Mouse (Mus musculus) embryonic facial prominence, embryonic 10.5 days (tissue): ENCODE measurements around the gene Fmo4. TPM values are rescaled to one million over a fixed set of nuclear protein-coding genes. Genes with fewer than 3 reads are reported as not detected.

Experiments used
- DNase-seq: peaks from one replicate; pipeline ENCODE4 v3.0.0-alpha.2; 2017; ENCODE audit warnings: low spot score
- H3K27ac ChIP-seq: fragments of 300-500 bp; sonication (generic); replicated peaks from 2 replicates; pipeline ENCODE4 v1.5.1; 2016; ENCODE audit warnings: mild to moderate bottlenecking
- H3K27me3 ChIP-seq: fragments of 300-500 bp; sonication (generic); replicated peaks from 2 replicates; pipeline ENCODE4 v1.6.1; 2016; ENCODE audit warnings: low read depth, mild to moderate bottlenecking; ENCODE audit not compliant: poor library complexity, severe bottlenecking
- H3K36me3 ChIP-seq: fragments of 300-500 bp; sonication (generic); replicated peaks from 2 replicates; pipeline ENCODE4 v1.6.1; 2016; ENCODE audit warnings: mild to moderate bottlenecking, moderate library complexity
- H3K4me1 ChIP-seq: fragments of 300-500 bp; sonication (generic); 2 replicates; pipeline ENCODE4 v1.6.1; 2016
- H3K4me3 ChIP-seq: fragments of 300-500 bp; sonication (generic); 2 replicates; pipeline ENCODE4 v1.5.1; 2016; ENCODE audit warnings: mild to moderate bottlenecking, moderate library complexity
- H3K9me3 ChIP-seq: fragments of 300-500 bp; sonication (generic); 2 replicates; pipeline ENCODE4 v1.6.1; 2016; ENCODE audit warnings: mild to moderate bottlenecking
- WGBS: fragments of 180-500 bp; shearing (Covaris S2); methylation state at CpG from one replicate; pipeline ENCODE4 v1.1.7; 2016; 5-methylcytosine and 5-hydroxymethylcytosine counted together
- polyA plus RNA-seq: library from polyadenylated mRNA; unstranded; fragments of >200 nt; fragmentation: Nextera tagmentation; extraction: Ambion mirVana; gene quantifications from 2 replicates; pipeline ENCODE4 v1.2.1, GENCODE M21; 2016

Gene Fmo4
- polyA plus RNA-seq = 0.09 TPM in 1 of 2 replicates, not detected in the other

GRCm38 (mm10) chr1:162813836-162814156 lies at the start of gene Fmo4:
TSS of gene Fmo4 (minus strand) at chr1:162813972.
- WGBS = 49% methylated on average over 8 of the region's 8 CpGs
- no peak for DNase-seq
- Histone ChIP-seq H3K27me3 (no peaks in the 10 kb centered on the region), H3K4me3 (no peak within 1 kb of the TSS), H3K4me1 (0 out of 2 replicates have a peak, but pooled peaks cover 3% of the 10 kb centered on the region), H3K9me3 (no peaks in the 10 kb centered on the region), H3K36me3 (no peaks in the 10 kb centered on the region), H3K27ac (no peak within 1 kb of the TSS; the same call in 1 of the 2 replicates)

- peaks cover 33% of the 10 kb centered on the region for H3K4me1 ChIP-seq
- no peaks in the 10 kb centered on the region for H3K36me3 ChIP-seq
- H3K9me3 ChIP-seq = no peaks in the 10 kb centered on the region
- no peak for DNase-seq
- no peaks in the 10 kb centered on the region for H3K27me3 ChIP-seq
- WGBS = 14% methylated on average over 1 of the region's 1 CpGs
- H3K27ac ChIP-seq = 0 out of 2 replicates have a peak overlapping the region, but pooled peaks have one; percentile 20
- H3K4me3 ChIP-seq = no peak overlapping the region
Observed at GRCm38 (mm10) chr1:162862328-162862727, 48.6 kb upstream of the Fmo4 start.

- WGBS = 87% methylated on average over 9 of the region's 9 CpGs
- no peaks in the 10 kb centered on the region for H3K27me3 ChIP-seq
Observed at GRCm38 (mm10) chr1:162859996-162860605, 46.3 kb upstream of the Fmo4 start.

GRCm38 (mm10) chr1:162859545-162859976 lies 45.8 kb upstream of the Fmo4 start:
- 41% methylated on average over 10 of the region's 10 CpGs for WGBS
- no peaks in the 10 kb centered on the region for H3K36me3 ChIP-seq
- H3K4me1 ChIP-seq = peaks cover 33% of the 10 kb centered on the region
- peak overlapping the region; percentile 40; the same call in 1 of the 2 replicates for H3K27ac ChIP-seq
- H3K4me3 ChIP-seq = no peak overlapping the region
- H3K9me3 ChIP-seq = no peaks in the 10 kb centered on the region
- H3K27me3 ChIP-seq = no peaks in the 10 kb centered on the region
- no peak for DNase-seq

More at GRCm38 (mm10) chr1:162859996-162860605, 46.3 kb upstream of the Fmo4 start:
- Histone ChIP-seq H3K4me1 (peaks cover 33% of the 10 kb centered on the region), H3K36me3 (no peaks in the 10 kb centered on the region), H3K9me3 (no peaks in the 10 kb centered on the region), H3K27ac (peak overlapping the region; percentile 30; the same call in 1 of the 2 replicates), H3K4me3 (no peak overlapping the region)
- no peak for DNase-seq

GRCm38 (mm10) chr1:162858748-162859130 lies 45.0 kb upstream of the Fmo4 start:
- Histone ChIP-seq H3K27ac (peak overlapping the region; percentile 40; the same call in 1 of the 2 replicates), H3K9me3 (no peaks in the 10 kb centered on the region), H3K36me3 (no peaks in the 10 kb centered on the region), H3K4me1 (peaks cover 33% of the 10 kb centered on the region), H3K4me3 (no peak overlapping the region), H3K27me3 (no peaks in the 10 kb centered on the region)
- 62% methylated on average over 12 of the region's 12 CpGs for WGBS
- no peak for DNase-seq

- no peak overlapping the region for H3K4me3 ChIP-seq
- no peaks in the 10 kb centered on the region for H3K9me3 ChIP-seq
- DNase-seq = no peak
- peaks cover 39% of the 10 kb centered on the region for H3K4me1 ChIP-seq
- no peaks in the 10 kb centered on the region for H3K27me3 ChIP-seq
- 65% methylated on average over 18 of the region's 18 CpGs for WGBS
- 0 out of 2 replicates have a peak overlapping the region, but pooled peaks have one; percentile 6 for H3K27ac ChIP-seq
- no peaks in the 10 kb centered on the region for H3K36me3 ChIP-seq
Observed at GRCm38 (mm10) chr1:162857766-162858747, 44.3 kb upstream of the Fmo4 start.

GRCm38 (mm10) chr1:162853812-162854482 lies 40.2 kb upstream of the Fmo4 start:
- H3K4me1 ChIP-seq = peaks cover 16% of the 10 kb centered on the region
- 68% methylated on average over 3 of the region's 3 CpGs for WGBS

GRCm38 (mm10) chr1:162847554-162847953 lies 33.8 kb upstream of the Fmo4 start:
- 97% methylated on average over 6 of the region's 6 CpGs for WGBS
- DNase-seq = no peak
- Histone ChIP-seq H3K4me3 (no peak overlapping the region), H3K4me1 (no peaks in the 10 kb centered on the region), H3K9me3 (no peaks in the 10 kb centered on the region), H3K27ac (no peak overlapping the region), H3K36me3 (no peaks in the 10 kb centered on the region), H3K27me3 (no peaks in the 10 kb centered on the region)

More at GRCm38 (mm10) chr1:162853812-162854482, 40.2 kb upstream of the Fmo4 start:
- H3K36me3 ChIP-seq = no peaks in the 10 kb centered on the region
- H3K4me3 ChIP-seq = no peak overlapping the region
- no peak overlapping the region for H3K27ac ChIP-seq
- no peak for DNase-seq
- H3K27me3 ChIP-seq = no peaks in the 10 kb centered on the region
- no peaks in the 10 kb centered on the region for H3K9me3 ChIP-seq

GRCm38 (mm10) chr1:162840211-162840610 lies 26.4 kb upstream of the Fmo4 start:
- H3K36me3 ChIP-seq = no peaks in the 10 kb centered on the region
- H3K4me1 ChIP-seq = no peaks in the 10 kb centered on the region
- H3K27ac ChIP-seq = no peak overlapping the region
- DNase-seq = no peak
- H3K4me3 ChIP-seq = no peak overlapping the region
- H3K9me3 ChIP-seq = no peaks in the 10 kb centered on the region
- WGBS = 94% methylated on average over 9 of the region's 9 CpGs
- no peaks in the 10 kb centered on the region for H3K27me3 ChIP-seq

GRCm38 (mm10) chr1:162838976-162839375 lies 25.2 kb upstream of the Fmo4 start:
- no peak overlapping the region for H3K4me3 ChIP-seq
- no peak overlapping the region for H3K27ac ChIP-seq
- H3K36me3 ChIP-seq = no peaks in the 10 kb centered on the region
- 92% methylated on average over 6 of the region's 6 CpGs for WGBS
- no peaks in the 10 kb centered on the region for H3K27me3 ChIP-seq
- DNase-seq = no peak
- no peaks in the 10 kb centered on the region for H3K4me1 ChIP-seq
- no peaks in the 10 kb centered on the region for H3K9me3 ChIP-seq

- H3K27ac ChIP-seq = no peak overlapping the region
- no peaks in the 10 kb centered on the region for H3K9me3 ChIP-seq
- 81% methylated on average over 5 of the region's 5 CpGs for WGBS
Observed at GRCm38 (mm10) chr1:162834342-162834741, 20.6 kb upstream of the Fmo4 start.

GRCm38 (mm10) chr1:162832574-162832953 lies 18.8 kb upstream of the Fmo4 start:
- H3K4me1 ChIP-seq = peaks cover 8% of the 10 kb centered on the region
- no peak for DNase-seq
- H3K36me3 ChIP-seq = no peaks in the 10 kb centered on the region
- H3K9me3 ChIP-seq = no peaks in the 10 kb centered on the region
- peak overlapping the region; percentile 59; the same call in 1 of the 2 replicates for H3K27ac ChIP-seq
- WGBS = 45% methylated on average over 5 of the region's 5 CpGs
- H3K27me3 ChIP-seq = no peaks in the 10 kb centered on the region; the same call in 1 of the 2 replicates
- H3K4me3 ChIP-seq = peak overlapping the region; percentile 25; the same call in 1 of the 2 replicates

More at GRCm38 (mm10) chr1:162834342-162834741, 20.6 kb upstream of the Fmo4 start:
- H3K27me3 ChIP-seq = no peaks in the 10 kb centered on the region; the same call in 1 of the 2 replicates
- H3K36me3 ChIP-seq = no peaks in the 10 kb centered on the region
- no peak overlapping the region for H3K4me3 ChIP-seq
- no peak for DNase-seq
- peaks cover 8% of the 10 kb centered on the region for H3K4me1 ChIP-seq
